Mouse (Mus musculus) E14TG2a.4 (cell line): ENCODE data around the gene Zglp1.

Experiments used
- CTCF ChIP-seq: conservative IDR thresholded peaks from 2 replicates; pipeline ENCODE4 v1.5.1; 2014; ENCODE audit warnings: low read length
- NANOG ChIP-seq: IDR thresholded peaks from 2 replicates; pipeline ENCODE4 v1.6.1; 2014; ENCODE audit warnings: borderline replicate concordance, low read length, mixed read lengths

DNA sequence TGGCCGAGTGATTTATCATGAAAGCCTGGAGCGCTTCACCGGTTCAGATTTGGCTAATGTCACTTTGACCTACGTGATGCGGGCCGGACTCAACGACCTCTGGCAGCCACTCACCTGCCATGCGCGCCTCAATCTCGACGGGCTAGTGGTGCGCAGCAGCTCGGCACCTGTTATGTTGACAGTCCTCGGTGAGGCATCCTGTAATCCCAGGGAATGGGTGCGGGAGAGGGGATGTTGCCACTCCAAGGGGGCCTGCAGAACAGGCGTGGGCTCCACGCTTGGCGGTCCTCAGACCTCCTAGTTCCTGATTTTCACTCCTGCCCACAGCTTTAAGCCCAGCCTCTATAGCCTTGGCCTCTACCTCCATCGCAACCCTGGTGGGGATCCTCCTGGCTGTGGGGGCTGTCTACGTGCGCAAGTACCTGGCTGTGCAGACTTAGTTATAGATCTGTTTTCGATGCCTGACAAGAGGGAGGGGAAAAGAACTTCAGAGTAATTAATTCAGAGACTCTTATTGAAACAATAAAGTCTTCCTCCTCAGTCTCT, 36.8 kb downstream of the Zglp1 start:
- TF ChIP-seq CTCF: no peak
- TF ChIP-seq NANOG: no peak
